Mouse (Mus musculus) brain, embryonic 14.5 days (tissue): ENCODE measurements at regions not wholly inside any gene's neighbourhood (a gene's known extent, or its start where the extent isn't known, plus 50 kb on each side); places are given as distances from the start of the nearest gene placed in this dataset.

Experiments
- CTCF ChIP-seq: fragments of 200-500 bp; IDR thresholded peaks from 2 replicates; pipeline ENCODE4 v1.5.1; 2012; ENCODE audit warnings: inconsistent platforms, mild to moderate bottlenecking, moderate library complexity, borderline replicate concordance; ENCODE audit not compliant: insufficient read depth, insufficient read length; ENCODE audit errors: extremely low read depth
- POLR2A ChIP-seq: fragments of 200-500 bp; IDR thresholded peaks from 2 replicates; pipeline ENCODE4 v1.6.1; 2012; ENCODE audit warnings: mild to moderate bottlenecking, inconsistent platforms, borderline replicate concordance; ENCODE audit not compliant: poor library complexity, insufficient read depth, insufficient read length, severe bottlenecking; ENCODE audit errors: extremely low read depth

GRCm38 (mm10) chr15:28131546-28131945, 72.0 kb upstream of the Dnah5 start:
- TF ChIP-seq CTCF (no peak), POLR2A (no peak)
